Mouse (Mus musculus): ENCODE results near the gene Nup107.
"Not testable (repeated sequence)": the region's sequence is repeated elsewhere in the genome, so short reads cannot be mapped to it uniquely, and the experiment has no call there.

The Nup107 gene

DNA sequence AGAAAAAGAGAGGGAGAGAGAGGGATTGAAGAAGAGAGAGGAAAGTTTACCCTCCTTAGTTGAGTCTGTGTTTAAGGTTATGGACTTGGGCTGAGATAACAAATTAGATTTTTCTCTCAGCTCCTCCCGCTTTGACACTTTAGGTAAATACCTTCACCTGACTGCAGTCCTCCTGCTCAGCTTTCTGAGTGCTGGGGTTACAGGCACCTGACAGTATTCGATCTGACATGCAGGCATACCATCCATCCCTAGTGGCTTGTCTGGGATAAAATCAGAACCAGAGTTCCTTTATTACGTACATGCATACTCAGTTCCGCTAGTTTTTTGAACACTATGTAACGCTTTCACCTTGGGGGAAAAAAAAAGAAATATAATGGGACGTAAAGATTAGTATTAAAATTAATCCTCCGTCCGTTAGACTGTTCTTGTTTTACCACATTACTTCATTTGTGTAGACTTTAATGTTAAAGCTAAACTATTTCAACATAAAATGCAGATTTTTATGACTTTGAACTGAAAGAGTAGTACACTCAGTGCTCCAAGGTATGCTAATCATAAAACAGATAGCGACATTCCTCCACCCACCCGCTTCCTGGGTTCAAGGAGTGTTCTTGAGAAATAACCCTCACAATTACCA is 43.3 kb downstream of the Nup107 start:
- DNase-seq = no peak

- DNase-seq = no peak
Observed at GRCm38 (mm10) chr10:117748276-117749049, 44.0 kb downstream of the Nup107 start.

DNA sequence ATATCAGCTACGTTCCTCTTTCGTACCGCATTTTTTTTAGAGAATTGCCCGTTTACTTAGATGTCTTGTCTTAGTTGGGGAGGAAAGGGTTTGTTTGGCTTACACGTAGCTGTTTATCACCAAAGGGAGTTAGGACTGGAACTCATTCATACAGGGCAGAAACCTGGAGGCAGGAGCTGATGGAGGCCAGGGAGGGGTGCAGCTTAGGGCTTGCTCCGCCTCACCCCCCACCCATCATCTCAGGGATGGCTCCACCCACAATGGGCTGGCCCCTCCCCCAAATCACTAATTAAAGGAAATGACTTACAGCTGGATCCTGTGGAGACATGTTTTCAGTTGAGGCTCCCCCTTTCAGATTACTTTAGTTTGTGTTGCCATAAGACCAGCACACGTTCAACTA is 44.8 kb downstream of the Nup107 start:
- DNase-seq = no peak

- DNase-seq = peak; percentile 96 to 97
Observed at GRCm38 (mm10) chr10:117746297-117746883, 46.1 kb downstream of the Nup107 start, which contains the start of gene Slc35e3. Slc35e3 (minus strand) TSS chr10:117746365.

GRCm38 (mm10) chr10:117745570-117746296 is 46.8 kb downstream of the Nup107 start:
- DNase-seq = peak; percentile 31 to 50

DNA sequence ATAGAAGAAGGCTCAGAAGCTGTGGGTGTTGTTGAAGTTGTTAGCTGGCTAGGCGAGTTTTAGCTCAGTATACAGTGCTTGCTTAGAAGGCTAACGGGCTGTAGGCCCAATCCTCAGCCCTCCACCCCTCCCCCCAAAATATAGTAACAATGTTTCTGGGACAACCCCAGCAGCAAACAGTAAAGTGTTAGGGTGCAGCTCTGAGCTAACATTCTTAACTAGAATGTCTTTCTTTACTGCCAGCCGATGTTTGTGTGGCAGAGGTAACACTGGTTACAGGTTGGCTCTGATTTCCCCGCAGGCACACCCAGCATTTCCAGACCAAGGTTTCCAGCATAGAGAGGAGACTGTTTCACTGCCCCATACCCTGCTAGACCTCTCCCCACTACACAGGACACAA is 48.6 kb downstream of the Nup107 start:
- no peak for DNase-seq

GRCm38 (mm10) chr10:117743182-117743581 is 49.3 kb downstream of the Nup107 start:
- no peak for DNase-seq

DNA sequence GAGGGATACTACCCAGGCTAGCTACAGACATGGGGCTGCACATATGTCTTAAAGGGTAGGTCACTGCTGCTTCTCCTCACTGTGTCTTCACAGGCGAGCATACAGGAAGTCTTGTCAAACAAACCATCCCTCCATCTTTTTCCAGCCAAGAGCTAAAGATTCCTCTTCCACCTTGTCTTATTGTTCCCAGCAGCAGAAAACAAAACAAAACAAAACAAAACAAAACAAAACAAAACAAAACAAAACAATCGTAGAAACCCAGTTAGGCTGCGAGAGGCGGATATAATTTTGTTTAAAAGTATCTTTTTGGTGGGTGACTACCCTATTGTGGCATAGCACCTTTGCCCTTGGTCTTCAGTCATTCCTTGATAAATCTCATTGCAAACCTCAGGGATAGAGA is 49.9 kb downstream of the Nup107 start:
- no peak for DNase-seq

DNA sequence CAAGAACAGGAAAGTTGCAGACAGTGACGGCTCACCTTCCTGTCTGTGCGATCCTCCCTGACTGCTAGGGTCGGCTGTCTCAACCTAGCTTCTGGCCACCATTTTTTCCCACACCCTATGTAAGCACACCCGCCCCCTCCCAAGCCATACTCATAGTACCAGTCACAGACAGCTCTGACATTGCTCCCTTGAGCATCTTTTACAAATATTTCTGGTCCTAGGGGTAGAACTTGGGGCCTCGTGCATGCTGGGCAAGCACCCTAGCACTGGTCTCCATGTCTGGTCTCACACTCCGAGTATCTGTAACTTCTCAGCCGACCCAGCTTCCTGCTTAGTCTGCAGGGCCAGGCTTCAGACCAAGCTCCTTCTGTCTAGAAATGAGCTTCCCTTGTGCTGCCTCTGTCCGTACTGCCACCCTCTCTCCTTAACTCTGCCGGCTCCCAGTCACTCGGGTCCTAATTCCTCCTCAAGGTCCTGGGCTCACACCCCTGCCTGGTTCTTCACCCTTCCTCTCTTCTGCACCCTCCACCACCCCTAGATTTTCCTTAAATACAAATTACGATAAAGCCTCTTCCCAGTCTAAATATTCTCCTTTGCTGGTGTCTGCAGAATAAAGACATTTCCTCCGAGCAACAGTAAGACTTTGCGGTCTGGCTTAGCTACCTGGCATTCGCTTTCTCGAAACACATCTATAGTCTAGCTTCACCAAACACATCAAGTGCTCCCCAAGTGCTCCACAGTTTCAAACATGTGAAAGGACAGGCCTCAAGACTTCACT is 50.6 kb downstream of the Nup107 start:
- DNase-seq = no peak

- no peak for DNase-seq
Observed at GRCm38 (mm10) chr10:117740921-117741320, 51.6 kb downstream of the Nup107 start.

GRCm38 (mm10) chr10:117740171-117740570 is 52.3 kb downstream of the Nup107 start:
- DNase-seq = no peak

DNA sequence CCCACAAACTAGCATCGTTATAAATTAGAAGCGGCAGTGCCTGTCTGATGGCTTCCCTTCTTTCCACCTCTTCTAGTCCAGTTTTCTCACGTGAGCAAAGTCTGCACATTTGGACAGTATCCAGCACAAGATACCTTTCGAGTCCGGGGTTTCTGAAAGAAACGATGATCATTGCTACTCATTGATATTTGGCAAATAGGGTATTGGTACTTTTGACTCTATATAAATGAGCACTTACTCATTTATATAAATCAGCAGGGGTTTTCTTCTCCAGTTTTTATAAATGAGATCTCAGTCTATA is 52.9 kb downstream of the Nup107 start:
- no peak for DNase-seq

DNA sequence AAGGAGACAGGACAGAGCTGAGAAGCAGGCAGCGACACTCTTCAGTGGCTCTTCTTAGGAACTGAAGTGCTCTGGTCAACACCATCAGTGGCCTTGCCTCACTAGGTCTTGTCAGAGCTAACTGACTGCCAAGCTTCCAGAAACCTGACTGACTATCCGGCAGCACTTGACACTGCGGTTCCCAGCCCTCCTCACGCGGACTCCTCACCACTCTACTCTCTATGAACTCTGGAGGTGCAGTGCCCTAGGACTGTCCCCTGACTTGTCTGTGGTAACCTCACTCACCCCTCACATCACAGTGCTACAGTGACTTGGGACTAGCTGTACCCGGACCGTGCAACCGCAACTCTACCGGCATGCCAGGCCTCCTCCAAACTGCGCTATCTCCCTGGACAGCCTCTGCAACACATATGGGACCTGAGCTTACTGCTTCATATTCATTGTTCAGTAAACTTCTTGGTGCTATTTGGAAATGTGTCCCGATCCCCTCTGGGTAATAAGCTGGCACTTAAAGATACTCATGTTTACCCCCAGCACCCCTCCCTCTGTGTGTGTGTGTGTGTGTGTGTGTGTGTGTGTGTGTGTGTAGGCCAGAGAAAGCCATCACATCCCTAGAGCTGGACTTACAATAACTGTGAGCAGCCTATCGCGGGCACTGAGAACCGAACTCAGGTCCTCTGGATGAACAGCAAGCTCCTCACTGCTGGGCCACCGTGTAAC is 53.4 kb downstream of the Nup107 start:
- DNase-seq = no peak

GRCm38 (mm10) chr10:117738140-117738921 is 54.2 kb downstream of the Nup107 start:
- no peak for DNase-seq

DNA sequence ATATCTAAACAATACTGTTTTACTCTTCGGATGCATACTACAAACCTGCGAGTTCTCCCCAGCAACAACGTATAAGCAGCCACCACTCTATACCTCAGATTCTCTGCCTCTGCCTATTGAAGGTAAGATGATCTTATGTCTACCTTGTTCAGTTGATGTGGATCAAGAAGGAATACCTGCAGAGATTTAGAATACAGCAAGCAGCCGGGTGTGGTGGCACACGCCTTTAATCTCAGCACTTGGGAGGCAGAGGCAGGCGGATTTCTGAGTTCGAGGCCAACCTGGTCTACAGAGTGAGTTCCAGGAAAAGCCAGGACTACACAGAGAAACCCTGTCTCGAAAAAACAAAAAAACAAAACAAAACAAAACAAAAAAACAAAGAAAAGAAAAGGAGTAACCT is 55.0 kb downstream of the Nup107 start:
- DNase-seq = not testable (repeated sequence)

DNA sequence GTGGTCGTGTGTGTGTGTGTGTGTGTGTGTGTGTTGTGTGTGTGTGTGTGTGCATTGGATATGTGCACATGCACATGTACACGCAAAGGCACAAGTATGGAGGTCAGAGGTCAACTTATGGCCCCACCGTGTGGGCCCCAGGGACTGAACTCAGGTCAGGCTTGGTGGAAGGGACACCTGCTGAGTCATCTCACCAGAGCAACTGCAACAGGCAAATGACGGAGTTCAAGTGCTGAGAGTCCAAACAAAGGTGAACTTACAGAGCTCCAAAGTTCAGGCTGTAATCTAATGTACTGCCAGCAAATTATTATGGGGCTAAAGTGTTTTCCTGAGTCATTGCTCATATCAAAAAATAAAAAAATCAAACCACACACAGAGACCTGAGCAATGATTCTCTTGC is 55.4 kb downstream of the Nup107 start:
- DNase-seq = no peak

DNA sequence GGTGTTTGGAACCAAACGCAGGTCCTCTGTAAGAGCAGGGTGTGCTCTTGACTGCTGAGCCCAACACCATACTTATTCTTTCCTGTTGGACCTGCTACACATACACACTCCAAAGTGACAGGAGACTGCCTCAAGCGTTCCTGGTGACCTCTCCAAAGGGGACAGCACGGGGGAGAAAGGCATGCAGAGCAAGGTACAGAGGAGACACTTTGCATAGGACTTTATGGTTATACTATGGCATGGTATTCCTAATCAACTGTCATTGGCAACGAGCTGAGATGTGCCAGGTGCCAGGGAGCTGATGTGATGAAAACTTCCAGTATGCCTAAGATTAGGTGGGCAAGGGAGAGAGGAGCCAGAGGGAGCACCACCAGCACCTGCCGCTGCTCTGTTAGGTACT is 55.9 kb downstream of the Nup107 start:
- no peak for DNase-seq

DNA sequence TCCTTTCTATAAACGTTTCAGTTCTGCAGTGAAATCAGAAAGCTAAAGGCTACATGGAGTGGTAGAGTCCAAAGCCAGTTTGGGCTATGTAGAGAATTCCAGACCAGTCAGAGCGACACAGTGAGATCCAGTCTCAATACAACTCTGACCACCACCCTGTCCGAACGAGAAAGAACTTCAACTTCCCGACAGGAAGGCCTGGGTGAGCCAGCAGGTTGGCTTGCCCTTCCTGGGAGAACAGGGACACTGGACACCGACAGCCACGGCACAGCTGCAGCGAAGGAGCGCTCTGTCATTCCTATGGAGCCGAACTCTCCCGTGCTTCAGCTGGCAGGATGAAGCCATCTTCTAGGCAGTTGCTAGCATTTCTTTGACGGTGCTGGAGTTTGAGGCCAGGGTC is 57.1 kb downstream of the Nup107 start:
- DNase-seq = not testable (repeated sequence)

- DNase-seq = not testable (repeated sequence)
Observed at GRCm38 (mm10) chr10:117734104-117734852, 58.2 kb downstream of the Nup107 start.

GRCm38 (mm10) chr10:117733626-117734025 is 58.9 kb downstream of the Nup107 start:
- DNase-seq = not testable (repeated sequence)
